Mouse (Mus musculus): Measurements from ENCODE around the gene Gm11627. TPM values are rescaled to one million over a fixed set of nuclear protein-coding genes. Genes with fewer than 3 reads are reported as not detected.
A peak's percentile ranks its signal among the peaks of the same experiment; 100 is the strongest.

Gene Gm11627
- polyA plus RNA-seq, 1 experiment from 2014 or later, result 23.2 TPM

DNA sequence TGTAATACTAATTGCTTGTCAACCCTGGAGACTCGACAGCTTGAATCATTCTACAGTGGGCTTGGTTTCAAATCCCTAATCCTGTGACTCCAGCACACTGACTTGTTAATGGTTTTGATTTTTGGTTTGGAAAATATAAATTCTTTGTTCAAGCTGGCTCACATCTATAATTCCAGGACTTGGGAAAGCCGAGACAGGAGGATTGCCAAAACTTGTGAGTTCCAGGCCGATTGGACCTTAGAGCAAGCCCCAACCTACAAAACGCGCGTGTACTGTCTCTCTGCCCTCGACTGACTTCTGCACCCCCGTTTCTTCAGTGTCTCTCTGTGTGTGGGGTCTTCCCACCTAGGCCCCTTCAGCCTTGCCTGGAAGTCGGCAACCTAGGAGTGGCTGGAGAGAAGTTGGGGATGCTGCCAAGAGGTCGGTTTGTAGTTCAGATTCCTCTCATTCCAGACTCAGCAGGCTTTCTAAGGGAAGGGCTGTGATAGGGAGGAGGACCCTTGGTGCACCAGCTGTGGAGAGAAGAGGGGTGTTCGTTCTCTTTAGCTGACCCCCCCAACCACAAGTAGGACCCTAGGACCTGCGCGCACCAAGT is 2.9 kb upstream of the Gm11627 start:
- Histone ChIP-seq H3K9ac (ENCODE audit: low read length) (peak overlapping the region; percentile 40; the same call in 1 of the 2 replicates), H3K4me2 (ENCODE audit: low read depth, low read length) (peak overlapping the region; percentile 24; the same call in 1 of the 2 replicates), H3K27me3 (ENCODE audit: control insufficient read depth, insufficient read depth, low read depth, low read length) (no peaks in the 10 kb centered on the region), H3K4me3 (ENCODE audit: low read length) (no peak overlapping the region), H3K27ac (ENCODE audit: low read length) (peak overlapping the region; percentile 94), H3K9me3 (ENCODE audit: control insufficient read depth, low read length) (no peaks in the 10 kb centered on the region), H3K36me3 (ENCODE audit: control insufficient read depth, insufficient read depth, low read length) (no peaks in the 10 kb centered on the region), H3K4me1 (replicated peaks; ENCODE audit: control insufficient read depth, insufficient read depth, low read length) (peaks cover 36% of the 10 kb centered on the region)
- ATAC-seq (ENCODE audit: low read depth), result peak; percentile 69
- WGBS, result 12% methylated on average over 13 of the region's 13 CpGs

GRCm38 (mm10) chr11:102581281-102582015 is 2.2 kb upstream of the Gm11627 start:
- Histone ChIP-seq H3K27me3 (ENCODE audit: control insufficient read depth, insufficient read depth, low read depth, low read length) (no peaks in the 10 kb centered on the region), H3K4me1 (replicated peaks; ENCODE audit: control insufficient read depth, insufficient read depth, low read length) (peaks cover 36% of the 10 kb centered on the region), H3K27ac (ENCODE audit: low read length) (peak overlapping the region; percentile 94), H3K36me3 (ENCODE audit: control insufficient read depth, insufficient read depth, low read length) (no peaks in the 10 kb centered on the region), H3K9ac (ENCODE audit: low read length) (0 out of 2 replicates have a peak overlapping the region, but pooled peaks have one; percentile 1), H3K9me3 (ENCODE audit: control insufficient read depth, low read length) (no peaks in the 10 kb centered on the region), H3K4me3 (ENCODE audit: low read length) (no peak overlapping the region), H3K4me2 (ENCODE audit: low read depth, low read length) (no peak overlapping the region)
- 18% methylated on average over 11 of the region's 11 CpGs for WGBS
- ATAC-seq (ENCODE audit: low read depth), result no peak

GRCm38 (mm10) chr11:102580034-102580330 is 721 bp upstream of the Gm11627 start:
- peak overlapping the region; percentile 52 for H3K4me3 ChIP-seq (ENCODE audit: low read length)
- H3K9me3 ChIP-seq (ENCODE audit: control insufficient read depth, low read length), result no peaks in the 10 kb centered on the region
- H3K36me3 ChIP-seq (ENCODE audit: control insufficient read depth, insufficient read depth, low read length), result no peaks in the 10 kb centered on the region
- H3K27me3 ChIP-seq (ENCODE audit: control insufficient read depth, insufficient read depth, low read depth, low read length), result no peaks in the 10 kb centered on the region
- 47% methylated on average over 3 of the region's 3 CpGs for WGBS
- H3K4me1 ChIP-seq (replicated peaks; ENCODE audit: control insufficient read depth, insufficient read depth, low read length), result peaks cover 36% of the 10 kb centered on the region
- ATAC-seq (ENCODE audit: low read depth), result no peak
- H3K27ac ChIP-seq (ENCODE audit: low read length), result peak overlapping the region; percentile 97
- peak overlapping the region; percentile 67 for H3K4me2 ChIP-seq (ENCODE audit: low read depth, low read length)
- peak overlapping the region; percentile 81 for H3K9ac ChIP-seq (ENCODE audit: low read length)

- Histone ChIP-seq H3K9me3 (ENCODE audit: control insufficient read depth, low read length) (no peaks in the 10 kb centered on the region), H3K4me2 (ENCODE audit: low read depth, low read length) (peak overlapping the region; percentile 67), H3K4me3 (ENCODE audit: low read length) (peak overlapping the region; percentile 52), H3K27me3 (ENCODE audit: control insufficient read depth, insufficient read depth, low read depth, low read length) (no peaks in the 10 kb centered on the region), H3K4me1 (replicated peaks; ENCODE audit: control insufficient read depth, insufficient read depth, low read length) (peaks cover 36% of the 10 kb centered on the region), H3K36me3 (ENCODE audit: control insufficient read depth, insufficient read depth, low read length) (no peaks in the 10 kb centered on the region), H3K27ac (ENCODE audit: low read length) (peak overlapping the region; percentile 97), H3K9ac (ENCODE audit: low read length) (peak overlapping the region; percentile 81)
- WGBS, result 5% methylated on average over 27 of the region's 27 CpGs
- peak; percentile 73 for ATAC-seq (ENCODE audit: low read depth)
These were observed 731 bp downstream of the Gm11627 start for GRCm38 (mm10) chr11:102578341-102579118.

GRCm38 (mm10) chr11:102576050-102576754 is 3.1 kb downstream of the Gm11627 start:
- WGBS, result 38% methylated on average over 13 of the region's 13 CpGs
- Histone ChIP-seq H3K27me3 (ENCODE audit: control insufficient read depth, insufficient read depth, low read depth, low read length) (no peaks in the 10 kb centered on the region), H3K9ac (ENCODE audit: low read length) (no peak overlapping the region), H3K9me3 (ENCODE audit: control insufficient read depth, low read length) (no peaks in the 10 kb centered on the region), H3K4me3 (ENCODE audit: low read length) (no peak overlapping the region), H3K36me3 (ENCODE audit: control insufficient read depth, insufficient read depth, low read length) (no peaks in the 10 kb centered on the region), H3K4me2 (ENCODE audit: low read depth, low read length) (no peak overlapping the region), H3K4me1 (replicated peaks; ENCODE audit: control insufficient read depth, insufficient read depth, low read length) (peaks cover 20% of the 10 kb centered on the region), H3K27ac (ENCODE audit: low read length) (no peak overlapping the region)
- no peak for ATAC-seq (ENCODE audit: low read depth)

DNA sequence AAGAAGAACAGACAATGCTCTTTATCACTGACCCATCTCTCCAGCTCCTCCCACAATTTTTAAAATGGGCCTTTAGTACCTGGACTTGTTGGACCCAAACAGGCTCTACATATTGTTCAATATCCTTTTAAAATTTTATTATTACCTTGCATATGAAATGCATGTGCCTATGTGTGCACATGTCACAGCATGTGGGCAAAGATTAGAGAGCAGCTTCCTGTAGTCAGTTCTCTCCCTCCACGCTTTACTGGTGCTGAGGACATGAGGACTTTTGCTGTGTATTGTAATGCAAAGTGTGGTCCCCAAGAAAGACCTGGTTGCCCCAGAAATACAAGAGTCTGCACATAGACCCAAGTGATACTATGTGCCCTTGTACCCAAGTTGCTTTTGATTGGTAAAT is 4.2 kb downstream of the Gm11627 start:
- H3K4me2 ChIP-seq (ENCODE audit: low read depth, low read length), result no peak overlapping the region
- no peaks in the 10 kb centered on the region for H3K9me3 ChIP-seq (ENCODE audit: control insufficient read depth, low read length)
- 76% methylated on average over 1 of the region's 1 CpGs for WGBS
- no peak overlapping the region for H3K27ac ChIP-seq (ENCODE audit: low read length)
- H3K27me3 ChIP-seq (ENCODE audit: control insufficient read depth, insufficient read depth, low read depth, low read length), result no peaks in the 10 kb centered on the region
- H3K4me1 ChIP-seq (replicated peaks; ENCODE audit: control insufficient read depth, insufficient read depth, low read length), result peaks cover 16% of the 10 kb centered on the region
- no peaks in the 10 kb centered on the region for H3K36me3 ChIP-seq (ENCODE audit: control insufficient read depth, insufficient read depth, low read length)
- ATAC-seq (ENCODE audit: low read depth), result no peak
- no peak overlapping the region for H3K4me3 ChIP-seq (ENCODE audit: low read length)
- H3K9ac ChIP-seq (ENCODE audit: low read length), result no peak overlapping the region

DNA sequence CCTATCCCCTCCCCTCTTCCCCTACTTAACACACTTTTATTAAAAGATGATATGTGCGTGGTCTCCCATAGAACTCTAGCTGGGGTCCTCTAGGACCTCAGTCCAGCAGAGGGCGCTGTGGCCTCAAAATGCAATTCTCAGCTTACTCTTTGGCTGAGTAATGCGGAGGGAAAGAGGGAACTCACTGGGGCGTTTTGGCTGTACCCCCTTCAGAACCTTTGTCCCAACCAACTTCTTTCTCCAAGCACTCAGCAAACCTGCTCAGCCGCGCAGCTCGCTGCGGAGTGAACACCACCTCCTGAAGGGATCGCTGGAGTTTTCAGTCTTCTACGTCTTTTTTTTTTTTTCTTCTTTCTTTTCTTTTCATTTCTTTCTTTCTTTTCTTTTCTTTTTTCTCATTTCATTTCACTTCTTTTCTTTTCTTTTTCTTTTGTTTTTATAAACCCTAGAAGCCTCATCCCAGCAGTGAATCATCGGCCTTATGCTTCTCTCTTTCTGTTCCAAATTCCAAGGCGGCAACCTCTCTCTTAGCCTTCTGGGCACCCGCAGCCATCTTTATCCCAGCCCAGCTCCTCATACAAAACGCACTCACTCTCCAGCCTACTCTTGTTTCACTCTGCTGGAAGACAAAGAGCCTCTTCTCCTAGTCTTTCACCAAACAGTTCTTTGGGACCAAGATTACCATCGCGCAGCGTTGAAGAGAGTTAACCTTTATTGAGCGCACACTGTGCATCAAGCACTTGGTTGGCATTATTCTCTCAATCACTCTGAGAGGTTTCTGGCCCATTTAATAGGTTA is 6.2 kb downstream of the Gm11627 start:
- no peaks in the 10 kb centered on the region for H3K36me3 ChIP-seq (ENCODE audit: control insufficient read depth, insufficient read depth, low read length)
- WGBS, result 13% methylated on average over 18 of the region's 18 CpGs
- ATAC-seq (ENCODE audit: low read depth), result peak; percentile 88
- H3K9ac ChIP-seq (ENCODE audit: low read length), result peak overlapping the region; percentile 65
- H3K27ac ChIP-seq (ENCODE audit: low read length), result peak overlapping the region; percentile 47
- peaks cover 6% of the 10 kb centered on the region; the same call in 1 of the 2 replicates for H3K4me1 ChIP-seq (replicated peaks; ENCODE audit: control insufficient read depth, insufficient read depth, low read length)
- H3K4me3 ChIP-seq (ENCODE audit: low read length), result peak overlapping the region; percentile 50
- H3K27me3 ChIP-seq (ENCODE audit: control insufficient read depth, insufficient read depth, low read depth, low read length), result no peaks in the 10 kb centered on the region
- no peaks in the 10 kb centered on the region for H3K9me3 ChIP-seq (ENCODE audit: control insufficient read depth, low read length)
- H3K4me2 ChIP-seq (ENCODE audit: low read depth, low read length), result peak overlapping the region; percentile 66

GRCm38 (mm10) chr11:102568756-102569377 is 10.4 kb downstream of the Gm11627 start:
- Histone ChIP-seq H3K4me2 (ENCODE audit: low read depth, low read length) (no peak overlapping the region), H3K9me3 (ENCODE audit: control insufficient read depth, low read length) (no peaks in the 10 kb centered on the region), H3K4me3 (ENCODE audit: low read length) (no peak overlapping the region), H3K27me3 (ENCODE audit: control insufficient read depth, insufficient read depth, low read depth, low read length) (no peaks in the 10 kb centered on the region), H3K27ac (ENCODE audit: low read length) (no peak overlapping the region), H3K9ac (ENCODE audit: low read length) (no peak overlapping the region), H3K36me3 (ENCODE audit: control insufficient read depth, insufficient read depth, low read length) (no peaks in the 10 kb centered on the region), H3K4me1 (replicated peaks; ENCODE audit: control insufficient read depth, insufficient read depth, low read length) (peaks cover 2% of the 10 kb centered on the region; the same call in 1 of the 2 replicates)
- ATAC-seq (ENCODE audit: low read depth), result no peak
- WGBS, result 64% methylated on average over 7 of the region's 7 CpGs

All from lung, embryonic 16.5 days (tissue).